Mouse (Mus musculus): ENCODE measurements around the gene Cd79a. TPM values are rescaled to one million over a fixed set of nuclear protein-coding genes. Genes with fewer than 3 reads are reported as not detected.
"Not testable (repeated sequence)": the region's sequence is repeated elsewhere in the genome, so short reads cannot be mapped to it uniquely, and the experiment has no call there.

Cd79a gene
- polyA plus RNA-seq, 1 experiment from 2014 or later: 2.3 TPM

GRCm38 (mm10) chr7:24891241-24892124, 5.7 kb upstream of the Cd79a start:
- H3K36me3 ChIP-seq (ENCODE audit: control insufficient read depth, insufficient read depth, low read length): peaks cover 17% of the 10 kb centered on the region
- no peak overlapping the region for H3K4me3 ChIP-seq (replicated peaks; ENCODE audit: low read length)
- no peak overlapping the region for H3K9ac ChIP-seq (ENCODE audit: low read length)
- no peaks in the 10 kb centered on the region for H3K27me3 ChIP-seq (ENCODE audit: control insufficient read depth, insufficient read depth, low read length)
- no peak for ATAC-seq (ENCODE audit: insufficient read depth, low FRiP score)
- 63% methylated on average over 3 of the region's 3 CpGs for WGBS
- H3K4me1 ChIP-seq (ENCODE audit: control insufficient read depth, insufficient read depth, low read length): peaks cover 12% of the 10 kb centered on the region
- no peaks in the 10 kb centered on the region for H3K9me3 ChIP-seq (replicated peaks; ENCODE audit: control insufficient read depth, low read length)
- H3K4me2 ChIP-seq (ENCODE audit: low read depth, low read length): no peak overlapping the region
- H3K27ac ChIP-seq (ENCODE audit: low read length): no peak overlapping the region

- Histone ChIP-seq H3K27ac (ENCODE audit: low read length) (no peak overlapping the region), H3K9me3 (replicated peaks; ENCODE audit: control insufficient read depth, low read length) (no peaks in the 10 kb centered on the region), H3K27me3 (ENCODE audit: control insufficient read depth, insufficient read depth, low read length) (no peaks in the 10 kb centered on the region), H3K36me3 (ENCODE audit: control insufficient read depth, insufficient read depth, low read length) (peaks cover 13% of the 10 kb centered on the region), H3K9ac (ENCODE audit: low read length) (no peak overlapping the region), H3K4me2 (ENCODE audit: low read depth, low read length) (no peak overlapping the region), H3K4me1 (ENCODE audit: control insufficient read depth, insufficient read depth, low read length) (peaks cover 6% of the 10 kb centered on the region), H3K4me3 (replicated peaks; ENCODE audit: low read length) (no peak overlapping the region)
- no peak for ATAC-seq (ENCODE audit: insufficient read depth, low FRiP score)
- 52% methylated on average over 2 of the region's 2 CpGs for WGBS
Measured at GRCm38 (mm10) chr7:24892125-24892583, 5.0 kb upstream of the Cd79a start.

- not testable (repeated sequence) for H3K4me3 ChIP-seq (replicated peaks; ENCODE audit: low read length); ATAC-seq (ENCODE audit: insufficient read depth, low FRiP score); H3K9me3 ChIP-seq (replicated peaks; ENCODE audit: control insufficient read depth, low read length); H3K4me1 ChIP-seq (ENCODE audit: control insufficient read depth, insufficient read depth, low read length); H3K27me3 ChIP-seq (ENCODE audit: control insufficient read depth, insufficient read depth, low read length); H3K9ac ChIP-seq (ENCODE audit: low read length); H3K4me2 ChIP-seq (ENCODE audit: low read depth, low read length); H3K27ac ChIP-seq (ENCODE audit: low read length); H3K36me3 ChIP-seq (ENCODE audit: control insufficient read depth, insufficient read depth, low read length)
- 78% methylated on average over 2 of the region's 2 CpGs for WGBS
Measured at GRCm38 (mm10) chr7:24895749-24896148, 1.4 kb upstream of the Cd79a start.

- 81% methylated on average over 8 of the region's 8 CpGs for WGBS
- H3K4me2 ChIP-seq (ENCODE audit: low read depth, low read length): no peak overlapping the region
- no peak overlapping the region for H3K4me3 ChIP-seq (replicated peaks; ENCODE audit: low read length)
- no peaks in the 10 kb centered on the region for H3K27me3 ChIP-seq (ENCODE audit: control insufficient read depth, insufficient read depth, low read length)
- no peaks in the 10 kb centered on the region for H3K36me3 ChIP-seq (ENCODE audit: control insufficient read depth, insufficient read depth, low read length)
- H3K9ac ChIP-seq (ENCODE audit: low read length): no peak overlapping the region
- no peak for ATAC-seq (ENCODE audit: insufficient read depth, low FRiP score)
- H3K27ac ChIP-seq (ENCODE audit: low read length): no peak overlapping the region
- no peaks in the 10 kb centered on the region for H3K4me1 ChIP-seq (ENCODE audit: control insufficient read depth, insufficient read depth, low read length)
- H3K9me3 ChIP-seq (replicated peaks; ENCODE audit: control insufficient read depth, low read length): no peaks in the 10 kb centered on the region
Measured at GRCm38 (mm10) chr7:24896269-24896668, 912 bp upstream of the Cd79a start.

- Histone ChIP-seq H3K4me3 (replicated peaks; ENCODE audit: low read length) (no peak overlapping the region), H3K4me2 (ENCODE audit: low read depth, low read length) (no peak overlapping the region), H3K27ac (ENCODE audit: low read length) (no peak overlapping the region), H3K27me3 (ENCODE audit: control insufficient read depth, insufficient read depth, low read length) (no peaks in the 10 kb centered on the region), H3K9me3 (replicated peaks; ENCODE audit: control insufficient read depth, low read length) (no peaks in the 10 kb centered on the region), H3K4me1 (ENCODE audit: control insufficient read depth, insufficient read depth, low read length) (peaks cover 8% of the 10 kb centered on the region), H3K9ac (ENCODE audit: low read length) (no peak overlapping the region), H3K36me3 (ENCODE audit: control insufficient read depth, insufficient read depth, low read length) (no peaks in the 10 kb centered on the region)
- ATAC-seq (ENCODE audit: insufficient read depth, low FRiP score): no peak
- WGBS: 58% methylated on average over 5 of the region's 5 CpGs
Measured at GRCm38 (mm10) chr7:24897959-24898358, 778 bp downstream of the Cd79a start.

- H3K4me2 ChIP-seq (ENCODE audit: low read depth, low read length): no peak overlapping the region
- no peaks in the 10 kb centered on the region for H3K9me3 ChIP-seq (replicated peaks; ENCODE audit: control insufficient read depth, low read length)
- WGBS: 58% methylated on average over 6 of the region's 6 CpGs
- no peaks in the 10 kb centered on the region for H3K27me3 ChIP-seq (ENCODE audit: control insufficient read depth, insufficient read depth, low read length)
- H3K4me3 ChIP-seq (replicated peaks; ENCODE audit: low read length): no peak overlapping the region
- no peak overlapping the region for H3K27ac ChIP-seq (ENCODE audit: low read length)
- H3K9ac ChIP-seq (ENCODE audit: low read length): no peak overlapping the region
- no peak for ATAC-seq (ENCODE audit: insufficient read depth, low FRiP score)
- H3K36me3 ChIP-seq (ENCODE audit: control insufficient read depth, insufficient read depth, low read length): no peaks in the 10 kb centered on the region
- H3K4me1 ChIP-seq (ENCODE audit: control insufficient read depth, insufficient read depth, low read length): peaks cover 25% of the 10 kb centered on the region
Measured at GRCm38 (mm10) chr7:24901114-24901513, 3.9 kb downstream of the Cd79a start.

- no peak for ATAC-seq (ENCODE audit: insufficient read depth, low FRiP score)
Measured at GRCm38 (mm10) chr7:24901842-24902241, 4.7 kb downstream of the Cd79a start.

GRCm38 (mm10) chr7:24902264-24902629, 5.1 kb downstream of the Cd79a start:
- Histone ChIP-seq H3K4me3 (replicated peaks; ENCODE audit: low read length) (peak overlapping the region; percentile 76), H3K27ac (ENCODE audit: low read length) (peak overlapping the region; percentile 93), H3K4me2 (ENCODE audit: low read depth, low read length) (peak overlapping the region; percentile 91), H3K36me3 (ENCODE audit: control insufficient read depth, insufficient read depth, low read length) (no peaks in the 10 kb centered on the region), H3K27me3 (ENCODE audit: control insufficient read depth, insufficient read depth, low read length) (no peaks in the 10 kb centered on the region), H3K4me1 (ENCODE audit: control insufficient read depth, insufficient read depth, low read length) (peaks cover 35% of the 10 kb centered on the region), H3K9ac (ENCODE audit: low read length) (peak overlapping the region; percentile 90), H3K9me3 (replicated peaks; ENCODE audit: control insufficient read depth, low read length) (no peaks in the 10 kb centered on the region)
- no peak for ATAC-seq (ENCODE audit: insufficient read depth, low FRiP score)
- 44% methylated on average over 2 of the region's 2 CpGs for WGBS

More at GRCm38 (mm10) chr7:24901842-24902241, 4.7 kb downstream of the Cd79a start:
- H3K27ac ChIP-seq (ENCODE audit: low read length): peak overlapping the region; percentile 93; the same call in 1 of the 2 replicates
- no peaks in the 10 kb centered on the region for H3K9me3 ChIP-seq (replicated peaks; ENCODE audit: control insufficient read depth, low read length)
- no peak overlapping the region for H3K4me3 ChIP-seq (replicated peaks; ENCODE audit: low read length)
- peak overlapping the region; percentile 91; the same call in 1 of the 2 replicates for H3K4me2 ChIP-seq (ENCODE audit: low read depth, low read length)
- H3K9ac ChIP-seq (ENCODE audit: low read length): peak overlapping the region; percentile 90; the same call in 1 of the 2 replicates
- no peaks in the 10 kb centered on the region for H3K36me3 ChIP-seq (ENCODE audit: control insufficient read depth, insufficient read depth, low read length)
- no peaks in the 10 kb centered on the region for H3K27me3 ChIP-seq (ENCODE audit: control insufficient read depth, insufficient read depth, low read length)
- whole genome bisulfite sequencing: 47% methylated on average over 1 of the region's 1 CpGs
- peaks cover 31% of the 10 kb centered on the region for H3K4me1 ChIP-seq (ENCODE audit: control insufficient read depth, insufficient read depth, low read length)

- H3K9ac ChIP-seq (ENCODE audit: low read length): peak within 1 kb of the TSS; percentile 90
- H3K9me3 ChIP-seq (replicated peaks; ENCODE audit: control insufficient read depth, low read length): no peaks in the 10 kb centered on the region
- peak within 1 kb of the TSS; percentile 91 for H3K4me2 ChIP-seq (ENCODE audit: low read depth, low read length)
- ATAC-seq (ENCODE audit: insufficient read depth, low FRiP score): peak; percentile 15; the same call in 1 of the 2 replicates
- peak within 1 kb of the TSS; percentile 76 for H3K4me3 ChIP-seq (replicated peaks; ENCODE audit: low read length)
- 4% methylated on average over 62 of the region's 68 CpGs for WGBS
- no peaks in the 10 kb centered on the region for H3K36me3 ChIP-seq (ENCODE audit: control insufficient read depth, insufficient read depth, low read length)
- H3K27ac ChIP-seq (ENCODE audit: low read length): peak within 1 kb of the TSS; percentile 93
- peaks cover 36% of the 10 kb centered on the region for H3K4me1 ChIP-seq (ENCODE audit: control insufficient read depth, insufficient read depth, low read length)
- H3K27me3 ChIP-seq (ENCODE audit: control insufficient read depth, insufficient read depth, low read length): no peaks in the 10 kb centered on the region
Measured at GRCm38 (mm10) chr7:24902630-24903443, 5.7 kb downstream of the Cd79a start, which contains the start of gene Arhgef1. Gene Arhgef1 (plus strand): TSS chr7:24902912.

All from stomach, embryonic 16.5 days (tissue).